Mouse (Mus musculus) myocyte (in vitro differentiated cells): Measurements from ENCODE around the gene Cdc34. TPM values are rescaled to one million over a fixed set of nuclear protein-coding genes. Genes with fewer than 3 reads are reported as not detected.

Source experiments
- H3K27me3 ChIP-seq: one replicate; pipeline ENCODE4 v1.6.1; 2011; ENCODE audit not compliant: control insufficient read depth, insufficient read depth, insufficient read length
- H3K36me3 ChIP-seq: one replicate; pipeline ENCODE4 v1.6.1; 2011; ENCODE audit not compliant: control insufficient read depth, insufficient read depth
- H3K4me2 ChIP-seq: one replicate; pipeline ENCODE4 v1.6.1; 2011; ENCODE audit warnings: low read depth, control low read depth
- H3K4me3 ChIP-seq: one replicate; pipeline ENCODE4 v1.5.1; 2011; ENCODE audit warnings: mild to moderate bottlenecking, control low read depth, moderate library complexity
- H3K79me2 ChIP-seq: one replicate; pipeline ENCODE4 v1.6.1; 2011; ENCODE audit not compliant: control insufficient read depth, insufficient read depth
- H3ac ChIP-seq: one replicate; pipeline ENCODE4 v1.6.1; 2011; ENCODE audit not compliant: control insufficient read depth, insufficient read length
- CEBPB ChIP-seq: IDR thresholded peaks from 2 replicates; pipeline ENCODE4 v1.6.1; 2011; ENCODE audit warnings: mild to moderate bottlenecking, moderate library complexity; ENCODE audit not compliant: poor library complexity, insufficient read depth, severe bottlenecking
- E2F4 ChIP-seq: IDR thresholded peaks from one replicate; pipeline ENCODE4 v1.6.1; 2011; ENCODE audit warnings: mild to moderate bottlenecking, control low read depth, moderate library complexity; ENCODE audit not compliant: insufficient read depth
- MAX ChIP-seq: IDR thresholded peaks from one replicate; pipeline ENCODE4 v1.6.1; 2011; ENCODE audit warnings: low read depth, mild to moderate bottlenecking, control low read depth
- MYOD1 ChIP-seq, 3 experiments: IDR thresholded peaks; one replicate each; pipeline ENCODE4 v1.6.1; 2011; ENCODE audit warnings: control low read depth in 2 of 3, low read depth in 2 of 3, mild to moderate bottlenecking in 2 of 3, moderate library complexity in 1 of 3; ENCODE audit not compliant: insufficient read length in 2 of 3, control insufficient read depth in 1 of 3
- MYOG ChIP-seq, 3 experiments: IDR thresholded peaks; one replicate each; pipeline ENCODE4 v1.6.1; 2011; ENCODE audit warnings: control low read depth in 2 of 3, low read depth in 2 of 3, mild to moderate bottlenecking in 2 of 3; ENCODE audit not compliant: insufficient read length in 2 of 3, control insufficient read depth in 1 of 3, insufficient read depth in 1 of 3
- POLR2A ChIP-seq: IDR thresholded peaks from one replicate; pipeline ENCODE4 v1.6.1; 2011; ENCODE audit warnings: low read depth, mild to moderate bottlenecking, control low read depth, moderate library complexity; ENCODE audit not compliant: insufficient read length
- POLR2AphosphoS2 ChIP-seq: IDR thresholded peaks from one replicate; pipeline ENCODE4 v1.6.1; 2011; ENCODE audit warnings: low read depth, control low read depth; ENCODE audit not compliant: insufficient read length
- REST ChIP-seq: IDR thresholded peaks from one replicate; pipeline ENCODE4 v1.6.1; 2011; ENCODE audit warnings: mild to moderate bottlenecking, control low read depth, moderate library complexity; ENCODE audit not compliant: insufficient read depth, insufficient read length
- TCF12 ChIP-seq: IDR thresholded peaks from one replicate; pipeline ENCODE4 v1.6.1; 2011; ENCODE audit warnings: mild to moderate bottlenecking, control low read depth; ENCODE audit not compliant: poor library complexity, insufficient read depth, severe bottlenecking
- TCF3 ChIP-seq: IDR thresholded peaks from one replicate; pipeline ENCODE4 v1.6.1; 2011; ENCODE audit warnings: low read depth, control low read depth; ENCODE audit not compliant: insufficient read length
- USF1 ChIP-seq: IDR thresholded peaks from one replicate; pipeline ENCODE4 v1.6.1; 2011; ENCODE audit warnings: low read depth, mild to moderate bottlenecking, control low read depth, moderate library complexity
- polyA plus RNA-seq: library from polyadenylated mRNA; unstranded; fragments of >200 nt; fragmentation: generic; extraction: Trizol; gene quantifications from one replicate; pipeline ENCODE4 v1.2.1, GENCODE M21; 2012; ENCODE audit warnings: missing spikeins

Gene Cdc34
- polyA plus RNA-seq, 1 experiment: 299 TPM

DNA sequence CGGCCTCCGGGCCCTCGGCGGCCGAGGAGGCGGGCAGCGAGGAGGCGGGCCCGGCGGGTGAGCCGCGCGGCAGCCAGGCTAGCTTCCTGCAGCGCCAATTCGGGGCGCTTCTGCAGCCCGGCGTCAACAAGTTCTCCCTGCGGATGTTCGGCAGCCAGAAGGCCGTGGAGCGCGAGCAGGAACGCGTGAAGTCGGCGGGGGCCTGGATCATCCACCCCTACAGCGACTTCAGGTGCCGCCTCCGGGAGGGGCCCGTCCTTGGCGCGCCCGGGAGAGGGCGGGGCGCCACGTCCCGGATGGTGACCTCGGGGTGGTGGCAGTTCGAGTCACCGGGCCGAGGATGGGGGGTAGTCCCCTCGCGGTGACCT lies 35.0 kb downstream of the Cdc34 start:
- Histone ChIP-seq H3K4me2 (no peak overlapping the region), H3K27me3 (peaks cover 43% of the 10 kb centered on the region), H3K4me3 (no peak overlapping the region), H3K79me2 (no peaks in the 10 kb centered on the region), H3ac (no peak overlapping the region), H3K36me3 (peaks cover 2% of the 10 kb centered on the region)
- TF ChIP-seq MAX (no peak), CEBPB (no peak), TCF12 (no peak), POLR2AphosphoS2 (no peak), REST (no peak), USF1 (no peak), MYOG (IDR thresholded peaks at IDR 0.05; ENCODE audit: control insufficient read depth in 1 of 3, insufficient read depth in 1 of 3, insufficient read length in 2 of 3, low read depth in 2 of 3) (no peak)

DNA sequence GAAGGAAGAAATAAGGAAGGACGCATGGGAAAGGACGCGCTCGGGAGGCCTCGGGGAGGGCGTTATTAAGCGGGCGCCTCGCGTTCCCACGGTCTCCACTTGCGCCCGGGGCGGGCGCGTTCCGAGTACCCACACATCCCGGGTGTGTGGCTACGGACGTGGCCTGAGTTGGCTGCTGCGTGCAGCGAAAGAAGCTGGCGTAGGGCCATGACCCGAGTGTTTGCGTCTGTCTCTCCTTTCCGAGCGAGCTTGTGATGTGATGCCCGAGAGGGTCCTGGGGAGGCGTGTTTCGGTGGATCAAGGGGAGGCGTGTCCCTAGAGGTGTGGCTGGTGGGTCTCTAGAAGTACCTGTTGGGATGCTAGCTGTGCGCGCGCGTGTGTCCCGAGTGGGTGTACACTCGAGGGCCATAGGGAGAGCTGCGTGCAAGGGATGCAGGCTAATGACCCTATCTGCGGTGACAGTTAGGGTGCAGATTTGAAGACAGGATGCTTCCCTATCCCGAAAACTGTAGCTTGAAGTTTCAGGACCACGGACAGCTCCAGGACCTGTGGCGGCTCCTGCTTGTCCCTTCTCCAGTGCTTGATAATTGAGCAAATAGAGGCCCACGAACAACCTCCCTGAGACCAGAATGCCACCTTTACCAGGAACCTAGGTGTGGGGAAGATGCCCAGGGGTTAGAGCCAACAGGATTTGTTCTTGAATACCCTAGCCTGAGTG lies 35.8 kb downstream of the Cdc34 start:
- TF ChIP-seq POLR2A: no peak
- TF ChIP-seq REST: peak; percentile 85
- H3K79me2 ChIP-seq: no peaks in the 10 kb centered on the region
- H3ac ChIP-seq: no peak overlapping the region
- no peak overlapping the region for H3K4me2 ChIP-seq
- H3K4me3 ChIP-seq: no peak overlapping the region
- H3K36me3 ChIP-seq: no peaks in the 10 kb centered on the region
- H3K27me3 ChIP-seq: peaks cover 43% of the 10 kb centered on the region

DNA sequence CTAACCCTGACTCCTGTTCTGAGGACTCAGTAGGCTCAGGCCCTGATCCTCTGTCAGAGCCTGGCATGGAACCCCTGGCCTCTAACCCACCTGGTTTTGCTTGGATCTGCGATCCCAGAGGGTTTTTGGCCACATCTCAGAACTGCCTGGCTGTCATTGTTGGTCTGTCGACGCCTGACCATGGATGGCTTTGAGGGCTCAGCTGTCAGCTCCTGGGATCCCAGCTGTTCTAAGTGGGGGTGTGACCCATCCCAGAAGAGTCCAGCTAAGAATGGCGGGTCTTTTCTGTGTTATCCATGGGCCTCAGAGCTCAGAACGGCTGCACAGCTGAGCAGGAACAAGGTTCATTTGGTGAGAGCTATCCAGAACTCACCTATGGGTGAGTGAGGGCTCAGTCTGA lies 39.1 kb downstream of the Cdc34 start:
- Histone ChIP-seq H3ac (no peak overlapping the region), H3K79me2 (no peaks in the 10 kb centered on the region), H3K36me3 (no peaks in the 10 kb centered on the region), H3K4me3 (no peak overlapping the region), H3K4me2 (no peak overlapping the region), H3K27me3 (peaks cover 42% of the 10 kb centered on the region)
- TF ChIP-seq MYOD1 (IDR thresholded peaks at IDR 0.05; ENCODE audit: control insufficient read depth in 1 of 3, insufficient read length in 2 of 3, low read depth in 2 of 3) (peak in 1 of 3 experiments; percentile 84), USF1 (no peak), MYOG (IDR thresholded peaks at IDR 0.05; ENCODE audit: control insufficient read depth in 1 of 3, insufficient read depth in 1 of 3, insufficient read length in 2 of 3, low read depth in 2 of 3) (peak; percentile 44 to 82 (median 69)), TCF12 (peak; percentile 52)

DNA sequence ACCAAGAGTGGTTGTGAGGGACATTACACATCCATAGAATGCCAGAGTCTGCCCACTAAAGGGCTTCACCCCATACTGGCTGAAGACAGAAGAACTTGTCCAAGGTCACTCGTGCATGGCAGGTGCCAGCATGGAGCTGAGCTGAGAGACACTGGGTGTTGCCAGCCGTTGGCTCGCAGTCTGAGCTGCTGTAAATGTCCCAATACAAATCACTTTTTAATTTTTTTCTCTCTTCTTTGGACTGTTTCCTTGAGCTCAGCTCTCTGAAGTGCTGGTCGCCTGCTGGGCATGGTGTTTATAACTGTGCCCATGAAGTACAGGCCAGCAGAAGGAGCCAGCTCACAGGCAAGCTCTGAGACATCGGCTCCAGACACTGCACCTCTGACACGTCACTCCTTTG lies 41.1 kb downstream of the Cdc34 start:
- peak in 1 of 3 experiments; percentile 6 for TF ChIP-seq MYOG (IDR thresholded peaks at IDR 0.05; ENCODE audit: control insufficient read depth in 1 of 3, insufficient read depth in 1 of 3, insufficient read length in 2 of 3, low read depth in 2 of 3)
- no peak for TF ChIP-seq MAX
- Histone ChIP-seq H3K4me2 (no peak overlapping the region), H3K36me3 (no peaks in the 10 kb centered on the region), H3K4me3 (no peak overlapping the region), H3K27me3 (peaks cover 22% of the 10 kb centered on the region), H3ac (no peak overlapping the region), H3K79me2 (no peaks in the 10 kb centered on the region)

DNA sequence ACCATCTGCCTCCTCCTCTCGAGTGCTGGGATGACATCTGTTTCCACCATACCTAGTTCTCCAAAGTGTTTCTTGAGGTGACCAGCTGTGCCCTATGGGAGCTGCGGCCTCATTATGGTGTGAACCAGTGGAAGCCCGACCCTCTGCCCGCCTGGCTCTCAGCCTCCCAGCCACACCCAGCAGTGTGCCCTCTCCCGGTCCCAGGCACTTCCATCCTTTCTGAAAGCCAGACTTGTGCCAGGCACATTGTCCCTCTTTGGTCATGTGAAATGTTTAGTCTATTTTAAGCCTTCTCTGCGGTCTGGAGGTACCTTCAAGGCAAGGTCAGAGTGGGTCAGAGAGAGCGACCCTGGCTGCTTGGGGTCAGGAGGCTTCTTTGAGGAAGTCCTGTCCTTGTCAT lies 41.7 kb downstream of the Cdc34 start:
- Histone ChIP-seq H3ac (no peak overlapping the region), H3K36me3 (no peaks in the 10 kb centered on the region), H3K27me3 (peaks cover 22% of the 10 kb centered on the region), H3K79me2 (no peaks in the 10 kb centered on the region), H3K4me3 (no peak overlapping the region), H3K4me2 (no peak overlapping the region)
- TF ChIP-seq USF1 (no peak), POLR2A (no peak), CEBPB (no peak), POLR2AphosphoS2 (no peak), E2F4 (no peak), TCF12 (no peak), MYOD1 (IDR thresholded peaks at IDR 0.05; ENCODE audit: control insufficient read depth in 1 of 3, insufficient read length in 2 of 3, low read depth in 2 of 3) (no peak)

DNA sequence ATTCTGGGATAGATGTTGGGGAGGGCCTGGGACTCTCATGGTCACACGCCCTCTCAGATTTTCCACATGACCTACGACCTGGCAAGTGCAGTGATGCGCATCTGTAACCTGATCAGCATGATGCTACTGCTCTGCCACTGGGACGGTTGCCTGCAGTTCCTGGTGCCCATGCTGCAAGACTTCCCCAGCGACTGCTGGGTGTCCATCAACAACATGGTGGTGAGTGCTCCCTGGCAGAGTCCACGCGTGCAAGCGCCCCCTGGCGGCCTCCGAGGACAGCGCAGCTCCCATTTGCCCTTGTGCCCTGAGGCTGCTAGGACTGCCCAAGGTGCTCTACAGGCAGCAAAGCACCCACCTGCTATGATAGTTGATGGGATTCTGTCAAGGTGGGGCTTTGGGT lies 44.1 kb downstream of the Cdc34 start:
- Histone ChIP-seq H3ac (no peak overlapping the region), H3K27me3 (peaks cover 4% of the 10 kb centered on the region), H3K79me2 (no peaks in the 10 kb centered on the region), H3K4me3 (no peak overlapping the region), H3K36me3 (no peaks in the 10 kb centered on the region), H3K4me2 (no peak overlapping the region)
- TF ChIP-seq E2F4 (no peak), TCF3 (no peak), REST (no peak), POLR2AphosphoS2 (no peak), MAX (no peak), MYOG (IDR thresholded peaks at IDR 0.05; ENCODE audit: control insufficient read depth in 1 of 3, insufficient read depth in 1 of 3, insufficient read length in 2 of 3, low read depth in 2 of 3) (no peak)
